Mouse (Mus musculus): ENCODE data around the gene Adamts14.

Gene Adamts14

DNA sequence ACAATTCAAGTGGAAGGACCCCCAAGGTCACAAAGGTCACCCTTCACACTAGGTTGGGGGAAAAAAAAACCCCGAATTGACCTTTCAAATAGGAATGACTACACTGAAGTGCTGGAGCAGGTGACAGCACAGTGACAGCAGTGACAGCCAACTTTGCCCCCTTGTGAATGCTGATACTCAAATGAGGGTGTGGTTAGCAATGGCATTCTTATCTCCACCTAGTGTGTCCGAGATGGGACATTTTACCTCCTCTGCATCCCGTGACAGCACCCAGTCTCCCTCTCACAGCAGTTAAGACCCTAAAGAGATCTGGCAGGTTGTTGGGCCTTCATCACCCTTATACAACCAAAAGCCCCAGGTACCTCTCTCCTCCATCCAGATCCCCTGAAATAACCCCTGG is 123.8 kb downstream of the Adamts14 start:
- no peak for DNase-seq (ENCODE audit: extremely low spot score, low read depth, low spot score)

DNA sequence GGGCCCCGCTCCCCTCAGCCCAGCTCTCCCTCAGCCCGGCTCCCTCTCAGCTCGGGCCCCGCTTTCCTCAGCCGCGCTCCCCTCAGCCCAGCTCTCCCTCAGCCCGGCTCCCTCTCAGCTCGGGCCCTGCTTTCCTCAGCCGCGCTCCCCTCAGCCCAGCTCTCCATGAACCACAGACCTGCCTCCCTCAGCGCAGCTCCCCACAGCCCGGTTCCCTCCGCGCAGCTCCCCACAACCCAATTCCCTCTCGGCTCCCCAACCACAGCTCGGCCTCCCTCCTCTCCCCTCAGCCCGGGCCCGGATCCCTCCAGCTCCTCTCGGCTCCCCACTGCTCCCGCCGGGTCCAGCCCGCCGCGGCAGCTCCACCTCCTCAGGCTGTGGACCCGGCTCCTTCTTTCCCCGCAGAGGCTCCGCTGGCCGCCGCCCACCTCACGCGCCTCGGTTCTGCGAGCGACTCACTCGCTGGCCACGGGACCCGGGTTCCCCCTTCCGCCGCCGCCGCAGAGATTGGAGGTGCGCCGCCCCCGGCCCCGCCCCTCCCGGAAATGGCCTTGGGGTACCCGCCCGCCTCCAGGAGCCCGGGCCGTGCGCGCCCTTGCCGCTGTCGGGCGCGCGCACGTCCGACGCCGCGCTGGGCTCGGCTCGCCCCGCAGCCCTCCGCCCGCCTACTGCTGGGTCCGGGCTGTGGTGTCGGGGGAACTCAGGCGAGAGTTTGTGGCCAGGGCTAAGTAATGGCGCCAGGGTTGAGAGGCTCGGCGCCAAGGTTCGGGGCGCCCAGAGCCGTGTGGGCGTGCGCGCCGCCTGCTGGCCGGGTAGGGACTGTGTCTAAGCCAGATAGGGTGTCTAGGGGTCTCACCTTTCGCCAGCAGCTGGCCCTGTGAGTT is 125.8 kb downstream of the Adamts14 start, which contains the start of gene Sgpl1:
Gene Sgpl1 (minus strand): TSS at position 547 of the 884 bp plus-strand sequence.
- DNase-seq (ENCODE audit: extremely low spot score, low read depth, low spot score): peak; percentile 30

Measured in hindlimb bud, embryonic 11.5 days (tissue).